Mouse (Mus musculus): ENCODE data around the gene Gm20696. TPM values are rescaled to one million over a fixed set of nuclear protein-coding genes. Genes with fewer than 3 reads are reported as not detected.

Gene Gm20696
- polyA plus RNA-seq, 1 experiment: 1.7 TPM

- WGBS: 6% methylated on average over 109 of the region's 110 CpGs
- peaks cover 18% of the 10 kb centered on the region for H3K27me3 ChIP-seq (ENCODE audit: control insufficient read depth, insufficient read depth, low read length)
Measured at GRCm38 (mm10) chr6:99692916-99693841, 26.6 kb upstream of the Gm20696 start.

DNA sequence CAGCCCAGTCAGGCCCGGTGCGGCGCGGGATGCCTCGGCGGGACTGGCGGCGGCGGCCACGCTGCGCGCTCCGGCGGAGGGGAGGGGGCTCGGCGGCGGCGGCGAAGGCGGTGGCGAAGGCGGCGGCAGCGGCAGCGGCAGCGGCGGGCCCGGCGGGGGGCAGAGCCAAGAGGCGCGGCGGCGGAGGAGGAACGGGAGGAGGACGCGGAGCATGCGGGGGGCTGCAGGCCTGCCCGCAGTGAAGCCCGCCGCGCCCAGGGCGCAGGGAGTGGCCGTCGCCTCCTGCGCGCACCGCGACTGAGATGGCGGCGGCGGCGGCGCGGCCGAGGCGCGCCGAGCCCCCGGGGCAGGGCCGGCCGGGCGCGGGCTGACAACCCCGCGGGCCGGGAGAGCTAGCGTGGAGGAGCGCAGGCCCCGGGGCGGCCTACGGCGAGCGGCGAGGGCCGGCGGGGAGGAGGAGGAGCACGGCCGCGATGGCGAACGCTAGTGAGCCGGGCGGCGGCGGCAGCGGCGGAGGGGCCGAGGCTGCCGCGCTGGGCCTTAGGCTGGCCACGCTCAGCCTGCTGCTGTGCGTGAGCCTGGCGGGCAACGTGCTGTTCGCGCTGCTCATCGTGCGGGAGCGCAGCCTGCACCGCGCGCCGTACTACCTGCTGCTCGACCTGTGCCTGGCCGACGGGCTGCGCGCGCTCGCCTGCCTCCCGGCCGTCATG is 25.8 kb upstream of the Gm20696 start, which contains the start of gene Gpr27:
TSS of gene Gpr27 (plus strand) at position 474 of the 710 bp plus-strand sequence.
- peak within 1 kb of the TSS; percentile 3; the same call in 1 of the 2 replicates for H3K4me3 ChIP-seq (ENCODE audit: extremely low read depth, insufficient read depth, insufficient read length)
- peaks cover 18% of the 10 kb centered on the region for H3K27me3 ChIP-seq (ENCODE audit: control insufficient read depth, insufficient read depth, low read length)
- no peaks in the 10 kb centered on the region for H3K36me3 ChIP-seq (ENCODE audit: control insufficient read depth, insufficient read depth, low read length)
- TF ChIP-seq POLR2A (IDR thresholded peaks at IDR 0.05; ENCODE audit: low read depth, low read length) (no peak), CTCF (IDR thresholded peaks at IDR 0.05; ENCODE audit: extremely low read depth, insufficient read depth, insufficient read length, insufficient replicate concordance) (no peak)
- WGBS: 2% methylated on average over 72 of the region's 112 CpGs
- DNase-seq (ENCODE audit: low read depth in 1 of 2, low spot score in 2 of 2): no peak
- H3K4me1 ChIP-seq (ENCODE audit: control insufficient read depth, insufficient read depth, insufficient read length): peaks cover 3% of the 10 kb centered on the region; the same call in 1 of the 2 replicates
- no peak within 1 kb of the TSS for H3K27ac ChIP-seq (ENCODE audit: insufficient read depth, low read length)

More at GRCm38 (mm10) chr6:99692916-99693841, 26.6 kb upstream of the Gm20696 start:
- no peak overlapping the region for H3K27ac ChIP-seq (ENCODE audit: insufficient read depth, low read length)
- peak overlapping the region; percentile 3; the same call in 1 of the 2 replicates for H3K4me3 ChIP-seq (ENCODE audit: extremely low read depth, insufficient read depth, insufficient read length)
- no peak for DNase-seq (ENCODE audit: low read depth in 1 of 2, low spot score in 2 of 2)
- TF ChIP-seq POLR2A (IDR thresholded peaks at IDR 0.05; ENCODE audit: low read depth, low read length) (no peak), CTCF (IDR thresholded peaks at IDR 0.05; ENCODE audit: extremely low read depth, insufficient read depth, insufficient read length, insufficient replicate concordance) (no peak)
- peaks cover 3% of the 10 kb centered on the region; the same call in 1 of the 2 replicates for H3K4me1 ChIP-seq (ENCODE audit: control insufficient read depth, insufficient read depth, insufficient read length)
- no peaks in the 10 kb centered on the region for H3K36me3 ChIP-seq (ENCODE audit: control insufficient read depth, insufficient read depth, low read length)

DNA sequence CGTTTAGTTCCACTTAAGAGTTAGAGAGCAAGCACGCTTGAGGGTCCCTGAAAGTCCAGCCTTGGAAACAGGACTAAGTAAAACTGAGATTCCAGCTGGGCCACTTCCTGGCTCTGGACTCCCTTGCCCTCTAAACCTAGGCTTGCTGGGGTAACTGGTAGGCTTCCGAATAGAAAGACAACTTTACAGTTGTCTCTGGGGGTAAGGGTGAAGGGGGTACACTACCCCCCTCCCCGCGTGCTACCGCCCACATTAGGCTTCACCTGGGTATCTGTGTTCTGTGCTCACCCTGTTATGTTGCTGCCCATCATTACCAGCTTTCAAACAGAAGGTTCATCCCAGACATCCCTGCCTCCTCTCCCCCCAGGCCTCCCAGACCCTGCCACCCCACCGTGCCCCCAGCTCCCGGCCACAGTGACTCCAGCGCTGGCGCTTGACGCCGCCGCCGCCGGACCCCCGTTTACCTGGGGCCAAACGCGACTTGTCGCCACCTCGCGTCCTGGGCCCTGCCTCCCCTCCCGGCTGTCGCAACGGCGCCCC is 25.1 kb upstream of the Gm20696 start:
- no peak for DNase-seq (ENCODE audit: low read depth in 1 of 2, low spot score in 2 of 2)
- H3K27me3 ChIP-seq (ENCODE audit: control insufficient read depth, insufficient read depth, low read length): peaks cover 18% of the 10 kb centered on the region
- peaks cover 3% of the 10 kb centered on the region; the same call in 1 of the 2 replicates for H3K4me1 ChIP-seq (ENCODE audit: control insufficient read depth, insufficient read depth, insufficient read length)
- no peak for TF ChIP-seq CTCF (IDR thresholded peaks at IDR 0.05; ENCODE audit: extremely low read depth, insufficient read depth, insufficient read length, insufficient replicate concordance)
- TF ChIP-seq POLR2A (IDR thresholded peaks at IDR 0.05; ENCODE audit: low read depth, low read length): no peak
- H3K36me3 ChIP-seq (ENCODE audit: control insufficient read depth, insufficient read depth, low read length): no peaks in the 10 kb centered on the region
- WGBS: 14% methylated on average over 25 of the region's 25 CpGs
- no peak overlapping the region for H3K27ac ChIP-seq (ENCODE audit: insufficient read depth, low read length)
- H3K4me3 ChIP-seq (ENCODE audit: extremely low read depth, insufficient read depth, insufficient read length): no peak overlapping the region

DNA sequence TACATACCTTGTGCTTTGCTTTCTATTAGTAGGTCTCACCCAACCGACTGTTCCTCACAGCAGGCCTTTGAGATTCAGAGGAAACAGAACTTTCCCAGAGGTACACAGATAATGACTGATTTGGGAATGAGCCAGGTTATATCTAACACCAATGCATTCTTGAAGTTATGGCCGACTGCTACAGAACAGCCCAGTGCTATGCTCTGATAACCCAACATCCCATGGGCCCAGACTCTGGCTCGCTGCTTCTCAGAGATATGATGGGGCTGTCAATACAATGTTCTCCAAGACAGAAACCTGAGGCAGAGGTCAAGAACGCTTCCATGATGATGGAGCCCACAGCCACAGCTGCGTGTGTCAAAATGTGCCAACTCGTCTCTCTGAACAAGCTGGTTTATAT is 21.9 kb upstream of the Gm20696 start:
- H3K4me3 ChIP-seq (ENCODE audit: extremely low read depth, insufficient read depth, insufficient read length): no peak overlapping the region
- peaks cover 18% of the 10 kb centered on the region for H3K27me3 ChIP-seq (ENCODE audit: control insufficient read depth, insufficient read depth, low read length)
- TF ChIP-seq POLR2A (IDR thresholded peaks at IDR 0.05; ENCODE audit: low read depth, low read length) (no peak), CTCF (IDR thresholded peaks at IDR 0.05; ENCODE audit: extremely low read depth, insufficient read depth, insufficient read length, insufficient replicate concordance) (no peak)
- H3K36me3 ChIP-seq (ENCODE audit: control insufficient read depth, insufficient read depth, low read length): no peaks in the 10 kb centered on the region
- WGBS: 72% methylated on average over 6 of the region's 6 CpGs
- H3K27ac ChIP-seq (ENCODE audit: insufficient read depth, low read length): no peak overlapping the region
- peaks cover 3% of the 10 kb centered on the region; the same call in 1 of the 2 replicates for H3K4me1 ChIP-seq (ENCODE audit: control insufficient read depth, insufficient read depth, insufficient read length)
- DNase-seq (ENCODE audit: low read depth in 1 of 2, low spot score in 2 of 2): no peak

DNA sequence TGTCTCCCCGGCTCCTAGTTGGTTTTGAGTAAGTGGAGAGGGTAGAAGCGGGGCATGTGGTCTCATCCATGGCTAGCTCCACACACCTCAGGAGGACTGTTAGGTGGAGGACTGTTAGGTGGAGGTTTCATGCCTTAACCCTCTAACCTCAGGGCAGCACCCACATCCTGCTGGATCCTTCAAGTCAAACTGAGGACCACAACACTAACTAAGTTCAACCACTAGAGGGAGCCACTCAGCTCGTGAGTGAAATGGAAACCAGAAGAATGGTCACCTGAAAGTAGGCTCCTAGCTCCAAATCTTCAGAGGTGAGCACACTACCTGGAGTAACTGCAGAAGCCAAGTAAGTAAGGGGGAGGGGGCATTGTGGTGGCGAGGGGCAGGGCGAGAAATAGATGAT is 18.3 kb upstream of the Gm20696 start:
- TF ChIP-seq POLR2A (IDR thresholded peaks at IDR 0.05; ENCODE audit: low read depth, low read length) (no peak), CTCF (IDR thresholded peaks at IDR 0.05; ENCODE audit: extremely low read depth, insufficient read depth, insufficient read length, insufficient replicate concordance) (peak; percentile 33; the same call in 1 of the 2 replicates)
- Histone ChIP-seq H3K4me3 (ENCODE audit: extremely low read depth, insufficient read depth, insufficient read length) (no peak overlapping the region), H3K27me3 (ENCODE audit: control insufficient read depth, insufficient read depth, low read length) (0 out of 2 replicates have a peak, but pooled peaks cover 3% of the 10 kb centered on the region), H3K27ac (ENCODE audit: insufficient read depth, low read length) (no peak overlapping the region), H3K36me3 (ENCODE audit: control insufficient read depth, insufficient read depth, low read length) (no peaks in the 10 kb centered on the region), H3K4me1 (ENCODE audit: control insufficient read depth, insufficient read depth, insufficient read length) (no peaks in the 10 kb centered on the region)
- peak in 1 of 2 experiments; percentile 28 for DNase-seq (ENCODE audit: low read depth in 1 of 2, low spot score in 2 of 2)
- WGBS: 55% methylated on average over 5 of the region's 5 CpGs

- H3K36me3 ChIP-seq (ENCODE audit: control insufficient read depth, insufficient read depth, low read length): no peaks in the 10 kb centered on the region
- DNase-seq (ENCODE audit: low read depth in 1 of 2, low spot score in 2 of 2): no peak
- no peaks in the 10 kb centered on the region for H3K4me1 ChIP-seq (ENCODE audit: control insufficient read depth, insufficient read depth, insufficient read length)
- 94% methylated on average over 5 of the region's 5 CpGs for WGBS
- no peak for TF ChIP-seq CTCF (IDR thresholded peaks at IDR 0.05; ENCODE audit: extremely low read depth, insufficient read depth, insufficient read length, insufficient replicate concordance)
- no peak overlapping the region for H3K4me3 ChIP-seq (ENCODE audit: extremely low read depth, insufficient read depth, insufficient read length)
- H3K27me3 ChIP-seq (ENCODE audit: control insufficient read depth, insufficient read depth, low read length): 0 out of 2 replicates have a peak, but pooled peaks cover 1% of the 10 kb centered on the region
- no peak overlapping the region for H3K27ac ChIP-seq (ENCODE audit: insufficient read depth, low read length)
Measured at GRCm38 (mm10) chr6:99683974-99684373, 17.4 kb upstream of the Gm20696 start.
